Mouse (Mus musculus): ENCODE results near the gene Dlgap1. TPM values are rescaled to one million over a fixed set of nuclear protein-coding genes. Genes with fewer than 3 reads are reported as not detected.

Dlgap1 gene
- polyA plus RNA-seq, 1 experiment from 2014 or later = 0.50 TPM

GRCm38 (mm10) chr17:70429746-70430451 lies 461.0 kb downstream of the Dlgap1 start:
- Histone ChIP-seq H3K9ac (no peak overlapping the region), H3K9me3 (replicated peaks) (no peaks in the 10 kb centered on the region), H3K36me3 (no peaks in the 10 kb centered on the region), H3K4me3 (no peak overlapping the region), H3K27ac (no peak overlapping the region), H3K4me2 (0 out of 2 replicates have a peak overlapping the region, but pooled peaks have one; percentile 22), H3K4me1 (replicated peaks) (no peaks in the 10 kb centered on the region), H3K27me3 (no peaks in the 10 kb centered on the region)
- WGBS = 13% methylated on average over 17 of the region's 17 CpGs
- ATAC-seq (replicated peaks; ENCODE audit: insufficient number of reproducible peaks, insufficient read depth, low FRiP score, low read depth) = no peak

GRCm38 (mm10) chr17:70430452-70430787 lies 461.5 kb downstream of the Dlgap1 start:
- WGBS = 16% methylated on average over 5 of the region's 5 CpGs
- Histone ChIP-seq H3K4me1 (replicated peaks) (no peaks in the 10 kb centered on the region), H3K9me3 (replicated peaks) (no peaks in the 10 kb centered on the region), H3K36me3 (no peaks in the 10 kb centered on the region), H3K9ac (no peak overlapping the region), H3K27ac (no peak overlapping the region), H3K27me3 (no peaks in the 10 kb centered on the region), H3K4me3 (no peak overlapping the region), H3K4me2 (no peak overlapping the region)
- no peak for ATAC-seq (replicated peaks; ENCODE audit: insufficient number of reproducible peaks, insufficient read depth, low FRiP score, low read depth)

- no peaks in the 10 kb centered on the region for H3K36me3 ChIP-seq
- no peak overlapping the region for H3K9ac ChIP-seq
- H3K9me3 ChIP-seq (replicated peaks) = no peaks in the 10 kb centered on the region
- no peaks in the 10 kb centered on the region for H3K4me1 ChIP-seq (replicated peaks)
- 68% methylated on average over 5 of the region's 5 CpGs for WGBS
- H3K27ac ChIP-seq = no peak overlapping the region
- no peak for ATAC-seq (replicated peaks; ENCODE audit: insufficient number of reproducible peaks, insufficient read depth, low FRiP score, low read depth)
- no peaks in the 10 kb centered on the region for H3K27me3 ChIP-seq
- no peak overlapping the region for H3K4me3 ChIP-seq
- no peak overlapping the region for H3K4me2 ChIP-seq
Measured at GRCm38 (mm10) chr17:70432834-70433233, 464.0 kb downstream of the Dlgap1 start.

- Histone ChIP-seq H3K4me3 (no peak overlapping the region), H3K9ac (no peak overlapping the region), H3K4me2 (no peak overlapping the region), H3K27me3 (no peaks in the 10 kb centered on the region), H3K9me3 (replicated peaks) (no peaks in the 10 kb centered on the region), H3K4me1 (replicated peaks) (no peaks in the 10 kb centered on the region), H3K36me3 (no peaks in the 10 kb centered on the region), H3K27ac (no peak overlapping the region)
- no peak for ATAC-seq (replicated peaks; ENCODE audit: insufficient number of reproducible peaks, insufficient read depth, low FRiP score, low read depth)
- 83% methylated on average over 6 of the region's 6 CpGs for WGBS
Measured at GRCm38 (mm10) chr17:70434549-70434948, 465.7 kb downstream of the Dlgap1 start.

- ATAC-seq (replicated peaks; ENCODE audit: insufficient number of reproducible peaks, insufficient read depth, low FRiP score, low read depth) = no peak
- no peak overlapping the region for H3K4me3 ChIP-seq
- no peak overlapping the region for H3K9ac ChIP-seq
- H3K9me3 ChIP-seq (replicated peaks) = no peaks in the 10 kb centered on the region
- H3K27me3 ChIP-seq = no peaks in the 10 kb centered on the region
- no peaks in the 10 kb centered on the region for H3K4me1 ChIP-seq (replicated peaks)
- WGBS = 81% methylated on average over 6 of the region's 6 CpGs
- H3K4me2 ChIP-seq = no peak overlapping the region
- no peak overlapping the region for H3K27ac ChIP-seq
- H3K36me3 ChIP-seq = no peaks in the 10 kb centered on the region
Measured at GRCm38 (mm10) chr17:70435612-70436011, 466.7 kb downstream of the Dlgap1 start.

GRCm38 (mm10) chr17:70437229-70437628 lies 468.4 kb downstream of the Dlgap1 start:
- no peak overlapping the region for H3K4me2 ChIP-seq
- H3K36me3 ChIP-seq = no peaks in the 10 kb centered on the region

GRCm38 (mm10) chr17:70442976-70443375 lies 474.1 kb downstream of the Dlgap1 start:
- Histone ChIP-seq H3K27ac (no peak overlapping the region), H3K4me1 (replicated peaks) (no peaks in the 10 kb centered on the region), H3K27me3 (no peaks in the 10 kb centered on the region), H3K9me3 (replicated peaks) (no peaks in the 10 kb centered on the region), H3K4me3 (no peak overlapping the region), H3K36me3 (no peaks in the 10 kb centered on the region), H3K9ac (no peak overlapping the region), H3K4me2 (no peak overlapping the region)
- ATAC-seq (replicated peaks; ENCODE audit: insufficient number of reproducible peaks, insufficient read depth, low FRiP score, low read depth) = no peak
- WGBS = 82% methylated on average over 14 of the region's 14 CpGs

More at GRCm38 (mm10) chr17:70437229-70437628, 468.4 kb downstream of the Dlgap1 start:
- H3K27ac ChIP-seq = no peak overlapping the region
- H3K9me3 ChIP-seq (replicated peaks) = no peaks in the 10 kb centered on the region
- H3K4me3 ChIP-seq = no peak overlapping the region
- no peaks in the 10 kb centered on the region for H3K4me1 ChIP-seq (replicated peaks)
- no peak for ATAC-seq (replicated peaks; ENCODE audit: insufficient number of reproducible peaks, insufficient read depth, low FRiP score, low read depth)
- no peaks in the 10 kb centered on the region for H3K27me3 ChIP-seq
- WGBS = 66% methylated on average over 5 of the region's 5 CpGs
- H3K9ac ChIP-seq = no peak overlapping the region

GRCm38 (mm10) chr17:70446451-70446850 lies 477.6 kb downstream of the Dlgap1 start:
- Histone ChIP-seq H3K4me1 (replicated peaks) (no peaks in the 10 kb centered on the region), H3K9me3 (replicated peaks) (no peaks in the 10 kb centered on the region), H3K27me3 (no peaks in the 10 kb centered on the region), H3K9ac (no peak overlapping the region), H3K4me3 (no peak overlapping the region), H3K36me3 (no peaks in the 10 kb centered on the region), H3K27ac (no peak overlapping the region), H3K4me2 (no peak overlapping the region)
- no peak for ATAC-seq (replicated peaks; ENCODE audit: insufficient number of reproducible peaks, insufficient read depth, low FRiP score, low read depth)
- 69% methylated on average over 8 of the region's 8 CpGs for WGBS

- WGBS = 77% methylated on average over 7 of the region's 7 CpGs
- H3K4me3 ChIP-seq = no peak overlapping the region
- H3K27me3 ChIP-seq = no peaks in the 10 kb centered on the region
- no peaks in the 10 kb centered on the region for H3K9me3 ChIP-seq (replicated peaks)
- ATAC-seq (replicated peaks; ENCODE audit: insufficient number of reproducible peaks, insufficient read depth, low FRiP score, low read depth) = no peak
- H3K4me2 ChIP-seq = no peak overlapping the region
- H3K36me3 ChIP-seq = no peaks in the 10 kb centered on the region
- no peak overlapping the region for H3K27ac ChIP-seq
- no peaks in the 10 kb centered on the region for H3K4me1 ChIP-seq (replicated peaks)
- no peak overlapping the region for H3K9ac ChIP-seq
Measured at GRCm38 (mm10) chr17:70455036-70455435, 486.2 kb downstream of the Dlgap1 start.

- 76% methylated on average over 1 of the region's 1 CpGs for WGBS
- no peak overlapping the region for H3K27ac ChIP-seq
- H3K9ac ChIP-seq = no peak overlapping the region
- ATAC-seq (replicated peaks; ENCODE audit: insufficient number of reproducible peaks, insufficient read depth, low FRiP score, low read depth) = no peak
- no peaks in the 10 kb centered on the region for H3K4me1 ChIP-seq (replicated peaks)
- H3K9me3 ChIP-seq (replicated peaks) = no peaks in the 10 kb centered on the region
- no peak overlapping the region for H3K4me2 ChIP-seq
- no peaks in the 10 kb centered on the region for H3K36me3 ChIP-seq
- no peaks in the 10 kb centered on the region for H3K27me3 ChIP-seq
- H3K4me3 ChIP-seq = no peak overlapping the region
Measured at GRCm38 (mm10) chr17:70457103-70457502, 488.2 kb downstream of the Dlgap1 start.

- no peak overlapping the region for H3K4me3 ChIP-seq
- 84% methylated on average over 8 of the region's 8 CpGs for WGBS
- H3K4me1 ChIP-seq (replicated peaks) = no peaks in the 10 kb centered on the region
- ATAC-seq (replicated peaks; ENCODE audit: insufficient number of reproducible peaks, insufficient read depth, low FRiP score, low read depth) = no peak
- H3K4me2 ChIP-seq = no peak overlapping the region
- H3K27ac ChIP-seq = no peak overlapping the region
- no peaks in the 10 kb centered on the region for H3K36me3 ChIP-seq
- no peak overlapping the region for H3K9ac ChIP-seq
- no peaks in the 10 kb centered on the region for H3K27me3 ChIP-seq
- no peaks in the 10 kb centered on the region for H3K9me3 ChIP-seq (replicated peaks)
Measured at GRCm38 (mm10) chr17:70462231-70462630, 493.4 kb downstream of the Dlgap1 start.

GRCm38 (mm10) chr17:70462771-70463491 lies 494.1 kb downstream of the Dlgap1 start:
- no peak for ATAC-seq (replicated peaks; ENCODE audit: insufficient number of reproducible peaks, insufficient read depth, low FRiP score, low read depth)

More at GRCm38 (mm10) chr17:70462771-70463491, 494.1 kb downstream of the Dlgap1 start:
- no peak overlapping the region for H3K4me3 ChIP-seq
- H3K27ac ChIP-seq = no peak overlapping the region
- H3K36me3 ChIP-seq = no peaks in the 10 kb centered on the region
- H3K4me1 ChIP-seq (replicated peaks) = no peaks in the 10 kb centered on the region
- H3K9ac ChIP-seq = no peak overlapping the region
- no peaks in the 10 kb centered on the region for H3K9me3 ChIP-seq (replicated peaks)
- H3K27me3 ChIP-seq = no peaks in the 10 kb centered on the region
- no peak overlapping the region for H3K4me2 ChIP-seq
- WGBS = 57% methylated on average over 8 of the region's 8 CpGs

Data from heart, embryonic 15.5 days (tissue).